Mouse (Mus musculus): Measurements from ENCODE around the gene Cdr2.
A peak's percentile ranks its signal among the peaks of the same experiment; 100 is the strongest.
"Not testable (repeated sequence)": the region's sequence is repeated elsewhere in the genome, so short reads cannot be mapped to it uniquely, and the experiment has no call there.

The Cdr2 gene

DNA sequence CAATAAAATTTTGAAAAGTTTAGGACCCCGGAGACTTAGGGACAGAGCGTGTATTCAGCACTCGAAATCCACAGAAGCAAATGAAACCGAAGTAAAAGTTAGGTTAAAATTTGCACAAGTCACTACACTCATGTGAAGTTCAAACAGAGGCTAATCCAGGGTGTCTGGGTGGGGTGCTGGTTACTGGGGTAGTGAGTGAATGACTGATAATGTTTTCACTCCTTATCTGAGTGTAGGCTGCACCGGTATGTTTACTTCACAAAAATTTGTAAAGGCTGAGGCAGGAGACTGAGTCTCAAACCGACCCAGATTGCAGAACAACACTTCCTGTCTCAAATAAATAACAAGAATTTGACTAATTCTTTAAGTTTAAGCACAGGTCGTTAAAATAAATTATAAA, 12.9 kb downstream of the Cdr2 start:
- DNase-seq: no peak

DNA sequence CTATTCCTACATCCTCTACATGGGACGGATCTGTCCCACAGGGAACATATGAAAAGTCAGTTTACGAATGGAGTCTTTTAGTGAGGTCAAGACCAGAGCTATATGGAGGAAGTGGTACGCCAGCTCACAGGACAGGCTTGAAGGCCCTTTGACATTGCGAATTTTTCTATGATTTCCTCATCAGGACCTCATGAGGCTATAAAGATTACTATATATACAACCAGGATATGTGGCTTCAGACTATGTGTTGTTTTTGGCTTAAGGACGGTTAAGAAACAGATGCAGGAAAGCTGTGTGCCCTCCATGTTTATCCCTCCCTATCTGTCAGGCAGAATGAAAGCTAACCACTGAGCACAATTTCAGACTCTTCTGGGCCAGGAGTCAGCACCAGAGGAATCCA, 19.0 kb downstream of the Cdr2 start:
- no peak for DNase-seq

DNA sequence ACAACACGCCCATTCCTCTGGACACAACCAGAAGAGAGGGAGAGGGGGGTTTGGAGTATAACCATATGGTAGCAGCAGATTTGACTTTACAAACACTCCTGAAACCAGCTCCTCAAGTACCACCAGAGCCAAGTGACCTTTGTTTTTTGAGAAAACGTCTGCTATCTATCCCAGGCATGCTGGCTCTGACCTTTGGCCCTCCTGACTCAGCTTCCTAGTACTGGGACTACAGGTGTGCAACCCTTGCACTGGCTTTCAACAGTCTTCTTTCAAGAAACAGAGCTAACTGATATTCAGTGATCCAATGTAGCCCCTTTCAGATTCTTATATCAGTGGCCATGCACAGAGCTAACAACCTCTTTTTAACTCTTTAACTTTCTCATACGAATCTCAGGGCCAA, 20.2 kb downstream of the Cdr2 start:
- DNase-seq: no peak

DNA sequence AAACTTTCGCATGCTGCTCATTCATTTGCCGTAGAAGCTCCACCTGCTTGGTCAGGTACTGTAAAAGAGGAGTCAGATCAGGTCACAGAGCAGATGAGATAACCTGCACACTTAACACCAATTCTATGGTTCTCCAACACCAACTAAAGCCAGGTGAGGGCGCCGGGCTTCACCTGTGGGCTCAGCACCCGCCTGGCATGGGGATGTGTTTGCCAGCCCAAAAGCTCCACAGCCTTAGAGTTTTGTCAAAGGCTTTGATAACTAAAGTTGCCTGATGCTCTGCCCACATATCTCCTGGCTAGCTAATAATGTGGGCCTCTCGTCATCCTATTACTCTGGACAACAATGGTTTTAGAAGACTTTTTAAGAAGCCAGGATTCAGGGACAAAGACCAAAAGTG, 21.5 kb downstream of the Cdr2 start:
- no peak for DNase-seq

DNA sequence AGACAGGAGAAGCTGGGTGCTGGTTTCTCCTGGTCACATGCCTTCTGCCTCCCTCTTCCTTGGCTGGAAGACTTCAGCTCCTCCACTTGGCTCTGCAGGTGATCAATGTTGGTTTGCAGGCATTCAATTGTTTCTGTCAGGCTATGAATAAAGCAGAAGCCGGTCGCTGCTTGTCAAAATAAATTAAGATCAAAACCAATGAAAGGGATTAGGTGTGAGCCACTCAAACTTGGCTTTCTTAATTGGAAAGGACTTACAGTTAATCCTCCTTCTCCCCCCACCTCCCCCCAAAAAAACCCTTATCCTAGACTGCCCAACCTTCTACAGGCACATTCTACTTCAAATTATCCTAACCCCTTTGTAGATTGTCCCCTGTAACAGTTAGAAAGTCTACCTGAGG, 22.0 kb downstream of the Cdr2 start:
- no peak for DNase-seq

DNA sequence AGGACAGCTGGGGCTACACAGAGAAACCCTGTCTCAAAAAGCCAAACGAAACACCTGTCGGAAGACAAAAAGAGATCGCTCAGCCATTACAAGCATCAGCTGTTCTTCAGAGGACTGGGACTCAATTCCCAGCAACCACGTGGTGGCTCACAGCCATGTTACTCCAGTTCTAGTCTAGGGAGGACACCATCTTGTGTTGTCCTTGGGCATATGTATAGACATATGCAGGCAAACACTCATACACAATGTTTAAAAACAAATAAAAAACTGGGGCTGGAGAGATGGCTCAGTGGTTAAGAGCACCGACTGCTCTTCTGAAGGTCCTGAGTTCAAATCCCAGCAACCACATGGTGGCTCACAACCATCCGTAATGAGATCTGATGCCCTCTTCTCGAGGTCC, 28.5 kb downstream of the Cdr2 start:
- not testable (repeated sequence) for DNase-seq

DNA sequence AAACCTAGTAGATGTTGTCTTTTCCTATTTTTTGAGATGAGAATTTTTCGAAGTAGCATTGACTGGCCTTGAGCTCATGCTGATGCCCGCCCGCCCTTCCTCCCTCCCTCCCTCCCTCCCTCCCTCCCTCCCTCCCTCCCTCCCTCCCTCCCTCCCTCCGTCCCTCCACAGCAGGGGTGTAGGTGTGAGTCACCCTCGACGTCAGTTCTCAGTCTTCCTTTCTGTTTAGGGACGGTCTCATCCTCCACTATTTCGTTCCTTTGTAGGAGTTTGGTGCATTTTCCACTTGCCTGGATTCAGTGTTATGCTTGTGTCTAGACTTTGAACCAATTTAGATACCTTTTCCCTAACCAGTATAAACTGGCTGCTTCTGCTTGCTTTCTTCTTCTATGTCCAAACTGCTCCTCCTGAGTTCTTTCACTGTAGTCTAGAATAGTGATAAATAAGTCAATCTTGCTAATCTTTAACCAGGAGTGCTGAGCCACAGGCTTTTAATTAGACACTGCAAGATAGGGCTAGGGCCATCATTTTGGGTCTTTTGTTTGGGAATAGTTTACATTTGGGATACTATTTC, 38.1 kb downstream of the Cdr2 start:
- DNase-seq: no peak

DNA sequence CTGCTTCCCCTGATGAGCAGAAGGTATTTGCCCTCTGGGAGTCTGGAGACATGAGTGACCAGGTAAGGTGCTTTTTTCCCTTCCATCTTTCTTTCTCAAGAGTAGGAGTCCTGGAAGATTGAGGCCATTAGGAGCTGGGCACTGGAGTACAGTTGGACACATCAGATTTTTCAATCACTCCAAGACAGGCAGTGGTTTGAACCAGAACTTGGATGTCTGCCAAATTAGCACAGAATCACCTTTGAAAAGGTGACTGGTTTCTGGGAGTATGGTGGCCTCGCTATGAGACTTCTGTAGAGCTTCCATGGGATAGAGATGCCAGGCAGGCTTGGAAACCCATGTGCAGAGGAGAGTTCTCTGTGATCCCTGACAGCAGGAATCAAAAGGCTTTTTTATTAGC, 39.6 kb downstream of the Cdr2 start:
- DNase-seq: no peak

DNA sequence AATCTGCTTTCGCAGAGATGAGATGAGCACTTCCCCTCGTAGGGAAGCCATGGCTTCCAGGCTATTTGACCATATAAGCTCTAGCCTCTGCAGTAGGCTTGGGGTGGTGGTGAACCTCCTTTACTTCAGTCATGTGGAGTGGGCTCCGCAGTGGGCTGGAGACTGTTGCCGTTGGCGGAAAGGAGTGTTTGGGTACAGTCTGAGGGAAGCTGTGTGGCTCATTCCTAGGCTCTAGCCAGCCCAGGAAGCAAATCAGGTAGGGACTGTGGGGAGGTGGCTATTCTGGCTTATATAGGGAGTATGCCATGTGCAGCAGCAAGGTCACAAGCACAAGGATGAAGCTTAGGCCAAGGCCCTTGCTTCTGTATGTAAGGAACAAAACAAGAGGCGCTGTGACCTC, 40.9 kb downstream of the Cdr2 start:
- no peak for DNase-seq

DNA sequence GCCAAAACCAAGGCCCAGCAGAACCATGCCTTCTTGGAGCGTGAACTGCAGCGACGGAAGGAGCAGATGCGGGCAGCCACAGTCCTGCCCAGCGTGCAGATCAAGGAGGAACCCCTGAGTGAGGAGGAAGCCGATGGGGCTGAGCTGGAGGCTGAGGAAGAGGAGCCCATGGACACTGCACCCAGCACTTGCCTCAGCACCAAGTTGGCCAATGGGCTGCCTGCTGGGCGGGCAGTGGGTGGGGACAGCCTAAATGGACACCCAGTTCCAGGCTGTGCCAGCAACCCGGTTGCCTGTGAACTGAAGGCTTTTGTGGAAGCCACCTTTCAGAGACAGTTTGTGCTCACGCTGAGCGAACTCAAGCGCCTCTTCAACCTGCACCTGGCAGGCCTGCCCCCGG, 41.8 kb downstream of the Cdr2 start:
- peak in 1 of 2 experiments; percentile 24 for DNase-seq

DNA sequence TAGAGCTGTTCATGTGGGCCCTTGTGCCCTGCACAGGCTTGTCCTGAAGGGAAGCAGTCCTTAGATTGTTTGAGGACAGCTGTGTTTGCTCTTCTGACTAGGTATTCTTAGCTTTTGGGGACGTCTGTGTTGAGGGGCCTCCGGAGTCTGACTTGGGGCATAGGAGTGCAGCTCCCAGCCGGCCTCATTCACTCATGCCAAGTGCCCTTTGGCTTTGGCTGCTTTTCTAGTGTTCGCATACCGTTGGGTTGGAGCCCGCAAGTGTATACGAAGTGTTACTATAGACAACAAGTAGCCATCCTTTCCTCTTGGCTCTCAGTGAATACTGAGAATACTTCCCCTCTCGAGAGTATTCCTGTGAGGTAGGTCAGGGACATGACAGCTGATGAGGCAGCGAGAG, 43.9 kb downstream of the Cdr2 start:
- DNase-seq: no peak

DNA sequence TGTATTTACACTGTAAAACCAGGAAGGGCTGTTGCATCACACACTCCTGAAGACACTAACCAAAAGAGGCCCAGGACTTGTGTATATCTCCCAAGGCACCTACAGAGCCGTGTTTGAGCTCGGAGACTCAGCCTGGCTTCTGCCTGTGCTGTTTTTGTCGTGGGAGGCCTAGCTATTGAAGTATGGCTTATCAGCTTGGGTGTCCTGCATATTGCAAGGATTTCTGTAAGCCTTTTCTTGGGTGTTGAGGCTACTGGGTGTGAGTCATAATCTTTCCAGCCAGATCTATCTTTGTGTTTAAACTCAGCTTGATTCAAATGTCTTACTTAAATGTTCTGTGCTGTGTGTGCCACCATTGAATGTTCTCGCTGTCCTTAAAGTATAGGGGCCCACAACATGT, 45.6 kb downstream of the Cdr2 start:
- no peak for DNase-seq

DNA sequence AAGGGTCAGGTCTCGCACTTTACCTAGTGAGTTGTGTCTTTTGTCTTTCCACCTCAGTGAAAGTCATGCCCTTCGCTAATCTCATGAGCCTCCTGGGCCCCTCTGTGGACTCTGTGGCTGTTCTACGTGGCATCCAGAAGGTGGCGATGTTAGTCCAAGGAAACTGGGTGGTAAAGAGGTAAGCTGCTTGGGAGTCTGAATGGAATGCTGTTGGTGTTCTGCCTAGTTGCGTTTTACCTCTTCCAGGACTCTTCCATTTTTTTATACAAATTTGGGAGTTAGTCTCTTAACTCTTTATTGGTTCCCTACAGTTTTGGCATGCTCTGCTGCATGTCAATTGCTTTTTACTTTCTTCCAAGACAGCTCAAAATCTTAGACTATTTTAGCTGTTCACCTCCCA, 47.4 kb downstream of the Cdr2 start:
- DNase-seq: peak; percentile 42

DNA sequence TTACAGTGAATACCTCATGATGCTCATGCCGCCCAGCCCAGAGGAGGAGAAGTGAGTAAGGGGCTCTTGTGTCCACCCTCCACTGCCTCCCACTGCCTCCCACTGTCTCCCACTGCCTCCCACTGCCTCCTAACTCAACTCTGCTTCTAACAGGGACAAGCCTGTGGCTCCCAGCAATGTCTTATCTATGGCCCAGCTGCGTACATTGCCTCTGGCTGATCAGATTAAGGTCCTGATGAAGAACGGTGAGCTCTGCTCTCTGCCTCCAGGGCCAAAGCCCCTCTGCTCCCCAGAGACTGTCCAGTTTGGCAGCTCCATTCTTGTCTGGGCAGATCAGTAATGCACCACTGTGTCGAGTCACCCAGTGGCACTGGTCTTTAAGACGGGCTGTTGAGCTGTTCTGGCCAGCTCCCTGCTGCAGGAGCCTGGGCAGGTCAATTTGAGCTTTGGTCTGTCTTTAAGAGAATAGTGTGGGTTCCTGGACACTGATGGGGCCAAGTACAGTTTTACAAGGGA, 48.4 kb downstream of the Cdr2 start:
- DNase-seq: no peak

DNA sequence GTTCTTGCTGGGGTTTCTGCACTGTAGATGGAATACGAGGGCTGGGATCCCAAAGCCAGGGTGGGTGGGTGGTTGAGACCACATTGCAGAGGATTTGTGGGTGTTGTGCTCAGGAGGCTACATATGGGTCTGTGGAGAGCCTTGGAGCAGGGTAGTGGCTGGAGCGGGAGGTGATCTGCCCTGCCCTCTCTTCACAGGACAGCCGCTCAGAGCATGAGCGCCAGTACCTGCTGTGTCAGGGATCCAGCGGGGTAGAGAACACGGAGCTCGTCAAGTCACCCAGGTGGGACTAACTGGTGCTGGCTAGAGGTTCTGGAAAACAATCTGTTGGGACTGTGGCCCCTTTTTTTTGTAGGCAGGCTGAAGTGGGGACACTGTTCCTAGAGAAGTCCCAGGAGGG, 49.0 kb downstream of the Cdr2 start:
- no peak for DNase-seq

DNA sequence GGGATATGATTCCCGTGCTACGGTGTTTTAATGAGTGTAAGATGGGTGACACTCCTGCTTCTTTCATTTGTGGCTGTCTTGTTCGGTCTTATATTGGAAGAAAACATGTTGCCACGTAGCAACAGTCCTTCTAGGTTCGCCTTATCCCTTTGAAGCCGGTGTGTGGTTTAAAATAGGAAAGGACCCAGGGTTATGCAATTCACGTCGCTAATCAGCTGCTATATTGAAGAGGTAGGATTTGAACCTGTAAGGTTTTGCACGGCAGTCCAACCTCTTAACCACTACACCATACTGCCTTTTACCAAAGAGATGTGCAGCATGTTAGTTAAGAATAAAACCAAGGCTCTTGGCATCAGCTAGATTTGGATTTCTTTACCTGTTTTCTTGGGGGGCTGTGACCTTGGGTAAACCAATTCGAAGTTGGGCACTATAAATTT, 63.6 kb downstream of the Cdr2 start:
- peak; percentile 46 to 65 for DNase-seq

DNA sequence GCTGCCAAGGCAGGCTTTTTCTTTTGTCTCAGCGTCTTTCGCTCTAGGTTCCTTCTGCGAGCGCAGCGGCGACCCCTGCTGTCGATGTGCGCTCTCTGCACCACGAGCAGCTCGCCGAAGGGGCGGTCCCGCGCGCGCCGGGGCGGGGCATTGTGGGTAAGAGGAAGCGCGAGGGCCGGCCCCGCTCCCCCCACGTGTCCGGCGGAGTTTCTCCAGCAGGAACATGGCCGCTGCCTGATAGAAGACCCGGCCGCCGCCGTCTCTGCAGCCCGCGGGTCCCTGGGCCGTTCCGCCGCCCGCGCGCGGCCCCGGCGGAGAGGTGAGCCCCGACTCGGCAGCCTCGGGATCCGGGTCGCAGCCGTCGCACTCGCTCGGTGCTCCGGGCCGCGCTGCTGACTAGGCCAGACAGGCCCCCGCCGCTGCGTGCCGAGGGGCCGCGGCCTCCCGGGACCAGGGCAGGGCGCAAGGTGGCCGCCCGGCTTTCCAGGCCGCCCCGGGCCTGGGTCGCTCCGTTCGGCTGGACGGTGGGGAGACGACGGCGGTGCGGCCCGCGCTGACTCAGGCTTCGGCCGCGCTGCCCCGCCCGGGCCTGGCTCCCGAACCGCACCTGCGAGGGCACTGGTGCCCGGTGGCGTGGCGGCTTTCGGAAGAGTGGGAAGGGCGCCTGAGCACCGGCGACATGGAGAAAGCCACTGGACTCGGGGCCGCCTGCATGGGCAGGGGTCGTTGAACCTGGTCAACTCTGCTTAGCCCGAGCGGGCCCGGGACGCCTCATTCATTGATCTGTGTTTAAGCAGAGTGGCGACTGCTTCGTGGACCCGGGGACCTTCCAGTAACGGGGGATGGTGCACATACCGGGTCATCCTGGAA, 64.3 kb downstream of the Cdr2 start, which contains the start of gene Polr3e:
TSS of gene Polr3e (plus strand) at position 153 of the 870 bp plus-strand sequence.
- peak; percentile 98 to 100 for DNase-seq

DNA sequence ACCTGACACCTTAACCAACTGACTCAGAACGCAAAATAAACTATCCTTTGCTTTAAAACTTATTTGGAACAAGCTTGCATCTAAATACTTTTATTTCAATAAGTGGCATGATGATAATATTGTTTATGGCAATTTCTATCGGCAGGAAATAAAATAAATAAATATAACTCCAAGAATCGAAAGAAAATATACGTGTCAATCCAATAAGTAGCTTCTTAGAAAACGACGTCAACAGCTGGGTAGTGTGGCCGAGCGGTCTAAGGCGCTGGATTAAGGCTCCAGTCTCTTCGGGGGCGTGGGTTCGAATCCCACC, 64.9 kb downstream of the Cdr2 start:
- no peak for DNase-seq

DNA sequence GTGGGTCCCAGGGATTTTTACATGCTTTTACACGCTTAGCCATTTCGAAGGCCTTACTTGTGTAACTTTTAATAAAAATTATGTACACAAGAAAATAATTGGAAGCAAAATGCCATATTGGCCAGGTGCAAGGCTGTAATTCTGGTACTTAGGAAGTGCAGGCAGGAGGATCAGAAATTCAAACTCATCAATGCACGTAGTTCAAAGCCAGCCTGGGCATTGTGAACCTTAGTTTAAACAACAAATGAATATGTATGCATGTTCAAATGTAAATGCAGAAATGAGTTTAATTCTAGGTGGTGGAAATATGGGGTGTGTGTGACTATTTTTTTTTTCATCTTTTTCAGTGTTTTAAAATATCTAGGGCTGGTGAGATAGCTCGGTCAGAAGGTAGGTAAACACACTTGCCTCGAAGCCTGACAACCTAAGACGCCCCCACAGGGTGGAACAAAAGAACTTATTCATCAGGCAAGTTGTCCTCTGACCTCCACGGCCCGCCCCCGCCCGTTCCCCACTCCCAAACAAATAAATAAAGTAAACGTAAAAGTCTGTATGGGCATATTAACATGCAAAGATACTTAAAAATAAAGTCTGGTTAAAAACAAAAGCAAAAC, 65.7 kb downstream of the Cdr2 start:
- DNase-seq: no peak

DNA sequence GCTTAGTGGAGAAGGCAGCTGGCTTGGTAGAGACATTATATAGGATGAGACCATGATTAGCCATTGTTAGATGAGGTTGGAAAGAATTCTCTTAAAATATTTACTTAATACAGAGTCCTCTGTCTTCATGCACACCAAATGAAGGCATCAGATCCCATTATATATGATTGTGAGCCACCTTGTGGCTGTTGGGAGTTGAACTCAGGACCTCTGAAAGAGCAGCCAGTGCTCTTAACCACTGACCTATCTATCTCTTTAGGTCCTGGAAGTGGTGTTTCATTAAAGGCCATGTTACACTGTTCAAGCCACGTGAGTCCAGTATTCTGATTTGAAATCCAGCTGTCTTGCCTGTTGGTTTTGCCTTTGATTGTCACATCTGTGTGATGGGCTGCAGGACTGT, 68.8 kb downstream of the Cdr2 start:
- peak; percentile 23 to 25 for DNase-seq

DNA sequence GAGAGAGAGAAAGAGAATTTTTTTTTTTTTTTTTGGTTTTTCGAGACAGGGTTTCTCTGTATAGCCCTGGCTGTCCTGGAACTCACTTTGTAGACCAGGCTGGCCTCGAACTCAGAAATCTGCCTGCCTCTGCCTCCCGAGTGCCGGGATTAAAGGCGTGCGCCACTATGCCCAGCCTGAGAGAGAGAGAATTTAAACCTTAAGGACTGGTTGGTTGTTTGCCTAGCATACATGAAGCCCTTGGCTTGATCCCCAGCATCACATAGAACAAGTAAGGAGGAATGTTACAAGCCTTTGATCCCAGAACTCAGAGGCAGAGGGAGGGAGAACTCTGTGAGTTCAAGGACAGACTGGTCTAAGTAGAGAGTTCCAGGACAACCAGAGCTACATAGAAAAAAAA, 70.8 kb downstream of the Cdr2 start:
- not testable (repeated sequence) for DNase-seq

DNA sequence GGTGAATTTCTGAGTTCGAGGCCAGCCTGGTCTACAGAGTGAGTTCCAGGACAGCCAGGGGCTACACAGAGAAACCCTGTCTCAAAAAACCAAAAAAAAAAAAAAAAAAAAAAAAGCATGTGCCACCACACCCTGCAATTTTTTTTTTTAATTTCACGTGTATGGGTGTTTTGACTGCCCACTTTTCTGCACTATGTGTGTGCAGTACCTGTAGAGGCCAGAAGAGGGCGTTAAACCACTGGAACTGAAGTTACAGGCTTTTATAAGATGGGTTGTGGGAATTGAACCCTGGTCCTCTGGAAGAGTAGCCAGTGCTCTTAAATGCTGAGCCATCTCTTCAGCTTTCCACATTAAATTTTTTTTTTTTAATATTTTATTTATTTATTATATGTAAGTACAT, 71.9 kb downstream of the Cdr2 start:
- not testable (repeated sequence) for DNase-seq
